Mouse (Mus musculus) forebrain, embryonic 14.5 days (tissue): ENCODE data around the gene Clcn7. TPM values are rescaled to one million over a fixed set of nuclear protein-coding genes. Genes with fewer than 3 reads are reported as not detected.

Experiments
- ATAC-seq: fragments of 200-750 bp; cut with Nextera tagmentation; 2 replicates; pipeline ENCODE4 v1.8.0; 2017; ENCODE audit warnings: mild to moderate bottlenecking, moderate library complexity
- DNase-seq: peaks from one replicate; pipeline ENCODE4 v3.0.0-alpha.2; 2015; ENCODE audit warnings: low spot score
- H3K27ac ChIP-seq: fragments of 300-500 bp; sonication (generic); 2 replicates; pipeline ENCODE4 v1.5.1; 2014; ENCODE audit warnings: low read depth, mild to moderate bottlenecking, control low read depth, low read length, moderate library complexity
- H3K27me3 ChIP-seq: fragments of 300-500 bp; sonication (generic); replicated peaks from 2 replicates; pipeline ENCODE4 v1.6.1; 2014; ENCODE audit warnings: low read length, control low read depth, mixed read lengths; ENCODE audit not compliant: control insufficient read depth, insufficient read depth
- H3K36me3 ChIP-seq: fragments of 300-500 bp; sonication (generic); 2 replicates; pipeline ENCODE4 v1.6.1; 2014; ENCODE audit warnings: low read length, control low read depth; ENCODE audit not compliant: control insufficient read depth, insufficient read depth
- H3K4me1 ChIP-seq: fragments of 300-500 bp; sonication (generic); 2 replicates; pipeline ENCODE4 v1.6.1; 2014; ENCODE audit warnings: antibody characterized with exemption, low read length, control low read depth; ENCODE audit not compliant: control insufficient read depth, insufficient read depth
- H3K4me2 ChIP-seq: fragments of 300-500 bp; sonication (generic); 2 replicates; pipeline ENCODE4 v1.6.1; 2014; ENCODE audit warnings: mild to moderate bottlenecking, control low read depth, low read length
- H3K4me3 ChIP-seq: fragments of 300-500 bp; sonication (generic); 2 replicates; pipeline ENCODE4 v1.5.1; 2014; ENCODE audit warnings: low read depth, low read length, control low read depth
- H3K9ac ChIP-seq: fragments of 300-500 bp; sonication (generic); 2 replicates; pipeline ENCODE4 v1.6.1; 2014; ENCODE audit warnings: mild to moderate bottlenecking, low read length, control low read depth, moderate library complexity
- H3K9me3 ChIP-seq: fragments of 300-500 bp; sonication (generic); replicated peaks from 2 replicates; pipeline ENCODE4 v1.6.1; 2016; ENCODE audit warnings: low read length, control low read depth, mixed read lengths; ENCODE audit not compliant: control insufficient read depth
- WGBS: fragments of 180-500 bp; shearing (Covaris S2); extraction: QIAGEN DNeasy Blood & Tissue Kit; methylation state at CpG from one replicate; pipeline ENCODE4 v1.1.7; 2014; 5-methylcytosine and 5-hydroxymethylcytosine counted together
- polyA plus RNA-seq: library from polyadenylated mRNA; unstranded; fragments of >200 nt; fragmentation: Nextera tagmentation; extraction: Ambion mirVana; gene quantifications from 2 replicates; pipeline ENCODE4 v1.2.1, GENCODE M21; 2014

Clcn7 gene
- polyA plus RNA-seq, 1 experiment from 2014 or later = 18.9 TPM

GRCm38 (mm10) chr17:25211705-25212104 is 78.5 kb downstream of the Clcn7 start:
- no peak overlapping the region for H3K4me3 ChIP-seq
- no peak overlapping the region for H3K27ac ChIP-seq
- DNase-seq (no peak), ATAC-seq (no peak)
- H3K4me1 ChIP-seq = no peaks in the 10 kb centered on the region
- H3K27me3 ChIP-seq = no peaks in the 10 kb centered on the region
- no peaks in the 10 kb centered on the region for H3K9me3 ChIP-seq
- WGBS = 90% methylated on average over 4 of the region's 4 CpGs
- no peak overlapping the region for H3K4me2 ChIP-seq
- peaks cover 82% of the 10 kb centered on the region for H3K36me3 ChIP-seq
- no peak overlapping the region for H3K9ac ChIP-seq

Other genes starting within 250 kb of the Clcn7 start
- gene Nubp2, start 247.0 kb upstream of the Clcn7 start, polyA plus RNA-seq = 89.6 and 96.1 TPM in 2 replicates
- 78.3 and 85.0 TPM in 2 replicates for gene Spsb3, start 246.7 kb upstream of the Clcn7 start, polyA plus RNA-seq
- gene Eme2, start 238.3 kb upstream of the Clcn7 start, polyA plus RNA-seq = 18.2 and 23.3 TPM in 2 replicates
- 73.5 and 78.4 TPM in 2 replicates for gene Mrps34, start 238.3 kb upstream of the Clcn7 start, polyA plus RNA-seq
- 79.7 and 93.4 TPM in 2 replicates for gene Nme3, start 236.9 kb upstream of the Clcn7 start, polyA plus RNA-seq
- gene Mapk8ip3, start 196.4 kb upstream of the Clcn7 start, polyA plus RNA-seq = 49.9 and 76.1 TPM in 2 replicates
- 73.4 and 81.1 TPM in 2 replicates for gene Jpt2, start 172.7 kb upstream of the Clcn7 start, polyA plus RNA-seq
- 5.4 and 7.5 TPM in 2 replicates for gene Cramp1l, start 117.6 kb upstream of the Clcn7 start, polyA plus RNA-seq
- gene Ift140, start 117.3 kb upstream of the Clcn7 start, polyA plus RNA-seq = 16.1 and 20.4 TPM in 2 replicates
- gene Tmem204, start 49.8 kb upstream of the Clcn7 start, polyA plus RNA-seq = 11.8 and 13.6 TPM in 2 replicates
- gene Telo2, start 17.4 kb upstream of the Clcn7 start, polyA plus RNA-seq = 27.3 and 40.0 TPM in 2 replicates
- 0.17 TPM in 1 of 2 replicates, not detected in the other for gene Ptx4, start 12.6 kb upstream of the Clcn7 start, polyA plus RNA-seq
- gene Ccdc154, start 29.1 kb downstream of the Clcn7 start, polyA plus RNA-seq = not detected in 2 replicates
- gene Gm38655, start 42.1 kb downstream of the Clcn7 start, polyA plus RNA-seq = not detected in 2 replicates
- gene BC003965, start 51.2 kb downstream of the Clcn7 start, polyA plus RNA-seq = 35.5 and 39.6 TPM in 2 replicates
- gene Unkl, start 55.0 kb downstream of the Clcn7 start, polyA plus RNA-seq = 6.2 and 8.2 TPM in 2 replicates
- 86.8 and 92.0 TPM in 2 replicates for gene Gnptg, start 106.7 kb downstream of the Clcn7 start, polyA plus RNA-seq
- 57.4 and 67.8 TPM in 2 replicates for gene Tsr3, start 106.8 kb downstream of the Clcn7 start, polyA plus RNA-seq
- gene Baiap3, start 123.0 kb downstream of the Clcn7 start, polyA plus RNA-seq = 4.8 and 9.7 TPM in 2 replicates
- 662 and 671 TPM in 2 replicates for gene Ube2i, start 141.2 kb downstream of the Clcn7 start, polyA plus RNA-seq
- not detected in 2 replicates for gene Prss34, start 165.0 kb downstream of the Clcn7 start, polyA plus RNA-seq
- gene Prss28, start 175.3 kb downstream of the Clcn7 start, polyA plus RNA-seq = not detected in 2 replicates
- gene Prss29, start 185.3 kb downstream of the Clcn7 start, polyA plus RNA-seq = not detected in 2 replicates
- gene Tpsab1, start 212.2 kb downstream of the Clcn7 start, polyA plus RNA-seq = not detected in 2 replicates
- 0.25 TPM in 1 of 2 replicates, not detected in the other for gene Tpsb2, start 232.9 kb downstream of the Clcn7 start, polyA plus RNA-seq
- gene Tpsg1, start 235.9 kb downstream of the Clcn7 start, polyA plus RNA-seq = 0.48 and 1.1 TPM in 2 replicates